In genomic region chr7:139379745-139380144, GRCm38 (mm10) we compare ENCODE assay signal across 25 mouse cellular contexts. TPM values are rescaled to one million over a fixed set of nuclear protein-coding genes. Genes with fewer than 3 reads are reported as not detected.
A peak's percentile ranks its signal among the peaks of the same experiment; 100 is the strongest.
DNase-seq lines count a peak whose midpoint lies in the region; ATAC-seq and TF ChIP-seq lines count a peak whose summit lies in the region.
"Had no signal": no experiment of that assay in that cellular context is flagged by ENCODE, and none has a peak within 500 bp of the region (broad histone marks: within the 10 kb centered on the region; RNA-seq: fewer than 3 reads in every experiment).

No protein-coding gene starts in this region.

- H3K9me3 ChIP-seq in lung, embryonic 14.5 days (ENCODE audit: low read depth, low read length): no peaks in the 10 kb centered on the region
- no peaks in the 10 kb centered on the region for H3K9me3 ChIP-seq in midbrain, embryonic 11.5 days (ENCODE audit: control insufficient read depth, low read length)
- no peaks in the 10 kb centered on the region for H3K9me3 ChIP-seq in midbrain, embryonic 13.5 days
- H3K9me3 ChIP-seq in intestine, postnatal 0 days (ENCODE audit: control insufficient read depth): no peaks in the 10 kb centered on the region
- H3K9me3 ChIP-seq: forebrain, embryonic 10.5 days; forebrain, embryonic 13.5 days had no signal

- ATAC-seq in lung, embryonic 14.5 days (ENCODE audit: insufficient read depth): peak; percentile 28; the same call in 1 of the 2 replicates
- ATAC-seq in midbrain, embryonic 11.5 days (ENCODE audit: low FRiP score): no peak
- ATAC-seq in midbrain, embryonic 13.5 days: no peak
- 0 out of 2 replicates have a peak, but pooled peaks have one; percentile 38 for ATAC-seq in intestine, postnatal 0 days
- ATAC-seq: forebrain, embryonic 13.5 days; forebrain, embryonic 16.5 days; hindbrain, postnatal 0 days; inflammation-experienced regulatory T-cells, adult 6 months; Patski had no signal

- TF ChIP-seq CTCF in lung, embryonic 14.5 days (IDR thresholded peaks at IDR 0.05; ENCODE audit: low read depth): no peak
- TF ChIP-seq CTCF in intestine, postnatal 0 days (IDR thresholded peaks at IDR 0.05; ENCODE audit: low read depth): no peak

- H3K4me1 ChIP-seq in lung, embryonic 14.5 days (ENCODE audit: insufficient read depth): no peaks in the 10 kb centered on the region
- no peaks in the 10 kb centered on the region for H3K4me1 ChIP-seq in midbrain, embryonic 11.5 days (ENCODE audit: control insufficient read depth, insufficient read depth, low read length)
- H3K4me1 ChIP-seq in midbrain, embryonic 13.5 days (replicated peaks): no peaks in the 10 kb centered on the region
- H3K4me1 ChIP-seq in intestine, postnatal 0 days (replicated peaks; ENCODE audit: control insufficient read depth, insufficient read depth, low read length): no peaks in the 10 kb centered on the region
- H3K4me1 ChIP-seq: forebrain, embryonic 10.5 days; forebrain, embryonic 13.5 days had no signal

- intact Hi-C loops in heart, postnatal 36 days (cut with DNase I): no loop called here

- no peak overlapping the region for H3K9ac ChIP-seq in lung, embryonic 14.5 days
- H3K9ac ChIP-seq in midbrain, embryonic 11.5 days (ENCODE audit: low read length): no peak overlapping the region
- no peak overlapping the region for H3K9ac ChIP-seq in midbrain, embryonic 13.5 days (replicated peaks)
- no peak overlapping the region for H3K9ac ChIP-seq in intestine, postnatal 0 days (ENCODE audit: low read depth, low read length)
- H3K9ac ChIP-seq: forebrain, embryonic 13.5 days; hindbrain, embryonic 14.5 days had no signal

- H3K4me2 ChIP-seq in lung, embryonic 14.5 days: no peak overlapping the region
- H3K4me2 ChIP-seq in midbrain, embryonic 11.5 days: no peak overlapping the region
- H3K4me2 ChIP-seq in midbrain, embryonic 13.5 days (replicated peaks): no peak overlapping the region
- no peak overlapping the region for H3K4me2 ChIP-seq in intestine, postnatal 0 days (replicated peaks; ENCODE audit: low read depth)
- H3K4me2 ChIP-seq: forebrain, embryonic 13.5 days; hindbrain, embryonic 14.5 days had no signal

- DNase-seq in heart, adult 11 months: peak; percentile 83
- DNase-seq in heart, postnatal 36 days: no peak
- no peak for DNase-seq in lung, embryonic 14.5 days
- DNase-seq in lung, postnatal 25 days (ENCODE audit: low spot score): no peak
- peak; percentile 33 for DNase-seq in midbrain, embryonic 11.5 days (ENCODE audit: low spot score, missing footprints)
- no peak for DNase-seq in ovary, postnatal 36 days (ENCODE audit: low spot score)
- DNase-seq: adrenal gland, adult 2 months; adrenal gland, postnatal 36 days; B cell, adult 2 months; cerebellum, adult 18-20 months; cerebellum, adult 9-10 months; cerebellum, postnatal 14 days; gastrocnemius, postnatal 10 days; gastrocnemius, postnatal 36 days; heart, postnatal 4 days had no signal

- H3K27ac ChIP-seq in lung, embryonic 14.5 days (ENCODE audit: low read depth): 0 out of 2 replicates have a peak overlapping the region, but pooled peaks have one; percentile 50
- H3K27ac ChIP-seq in midbrain, embryonic 11.5 days (ENCODE audit: low read depth, low read length): no peak overlapping the region
- H3K27ac ChIP-seq in midbrain, embryonic 13.5 days: no peak overlapping the region
- no peak overlapping the region for H3K27ac ChIP-seq in intestine, postnatal 0 days (ENCODE audit: low read depth, low read length)
- H3K27ac ChIP-seq: forebrain, embryonic 10.5 days; forebrain, embryonic 13.5 days; hindbrain, embryonic 14.5 days; hindbrain, postnatal 0 days had no signal

- no peaks in the 10 kb centered on the region for H3K27me3 ChIP-seq in lung, embryonic 14.5 days (ENCODE audit: insufficient read depth, low read length)
- no peaks in the 10 kb centered on the region for H3K27me3 ChIP-seq in midbrain, embryonic 11.5 days (ENCODE audit: control insufficient read depth, insufficient read depth, low read length)
- no peaks in the 10 kb centered on the region for H3K27me3 ChIP-seq in midbrain, embryonic 13.5 days
- no peaks in the 10 kb centered on the region for H3K27me3 ChIP-seq in intestine, postnatal 0 days (replicated peaks; ENCODE audit: control insufficient read depth, insufficient read depth, low read length)
- H3K27me3 ChIP-seq: forebrain, embryonic 13.5 days; Patski had no signal

- 54% methylated on average over 2 of the region's 2 CpGs for WGBS in lung, embryonic 14.5 days
- 84% methylated on average over 2 of the region's 2 CpGs for WGBS in midbrain, embryonic 11.5 days
- WGBS in midbrain, embryonic 13.5 days: 83% methylated on average over 2 of the region's 2 CpGs
- 37% methylated on average over 2 of the region's 2 CpGs for WGBS in intestine, postnatal 0 days

- H3K36me3 ChIP-seq in lung, embryonic 14.5 days (ENCODE audit: insufficient read depth): no peaks in the 10 kb centered on the region
- H3K36me3 ChIP-seq in midbrain, embryonic 11.5 days (ENCODE audit: control insufficient read depth, insufficient read depth, low read length): no peaks in the 10 kb centered on the region
- H3K36me3 ChIP-seq in midbrain, embryonic 13.5 days: no peaks in the 10 kb centered on the region
- H3K36me3 ChIP-seq in intestine, postnatal 0 days (ENCODE audit: control insufficient read depth, insufficient read depth): no peaks in the 10 kb centered on the region
- H3K36me3 ChIP-seq: forebrain, embryonic 10.5 days; G1E had no signal

- no peak overlapping the region for H3K4me3 ChIP-seq in lung, embryonic 14.5 days (ENCODE audit: low read depth, low read length)
- H3K4me3 ChIP-seq in midbrain, embryonic 11.5 days (ENCODE audit: low read depth, low read length): no peak overlapping the region
- H3K4me3 ChIP-seq in midbrain, embryonic 13.5 days (replicated peaks): no peak overlapping the region
- no peak overlapping the region for H3K4me3 ChIP-seq in intestine, postnatal 0 days (ENCODE audit: low read depth, low read length)
- H3K4me3 ChIP-seq: forebrain, embryonic 10.5 days; forebrain, embryonic 13.5 days had no signal

RNA-seq across cellular contexts. Expression of gene Inpp5a, which starts 9.2 kb away (rescaled TPM):
- 100 to 1,000 TPM; 273 to 286 TPM for total RNA-seq in heart, postnatal 36 days (2021)
- 45.2 and 47.7 TPM in 2 replicates for polyA plus RNA-seq in lung, embryonic 14.5 days (2014; fragmentation: Nextera tagmentation; extraction: Ambion mirVana)
- 23.2 and 25.2 TPM in 2 replicates for polyA plus RNA-seq in midbrain, embryonic 11.5 days (2014; fragmentation: Nextera tagmentation; extraction: Ambion mirVana)
- polyA plus RNA-seq in midbrain, embryonic 13.5 days (2015; fragmentation: Nextera tagmentation; extraction: Ambion mirVana): 10.0 and 14.3 TPM in 2 replicates
- polyA plus RNA-seq in intestine, postnatal 0 days (2015; fragmentation: Nextera tagmentation; extraction: Ambion mirVana): 29.1 and 32.9 TPM in 2 replicates

Comparison
In these comparisons a context has a peak if more than half of its experiments do, and no peak if none do; other contexts are left out.
1. DNase-seq: peak in heart, adult 11 months (single experiment) and midbrain, embryonic 11.5 days (single experiment); none in heart, postnatal 36 days (0 of 2), lung, embryonic 14.5 days (single experiment), lung, postnatal 25 days (single experiment) and ovary, postnatal 36 days (single experiment).
2. ATAC-seq: peak in lung, embryonic 14.5 days (single experiment) and intestine, postnatal 0 days (single experiment); none in midbrain, embryonic 11.5 days (single experiment) and midbrain, embryonic 13.5 days (single experiment).